Mouse (Mus musculus): Measurements from ENCODE around the gene Shisal2a. TPM values are rescaled to one million over a fixed set of nuclear protein-coding genes. Genes with fewer than 3 reads are reported as not detected.

Shisal2a gene
- total RNA-seq, 1 experiment from 2014 or later, result not detected

Other genes with a start within 250 kb of the Shisal2a start
- 304 to 385 TPM (median 344 TPM) in 3 replicates for gene Scp2, start 238.4 kb downstream of the Shisal2a start, total RNA-seq (2017)
- 0.49 TPM in 1 of 3 replicates, not detected in the others for gene Echdc2, start 217.9 kb downstream of the Shisal2a start, total RNA-seq (2017)
- gene Zyg11a, start 165.3 kb downstream of the Shisal2a start, total RNA-seq (2017), result not detected in 3 replicates
- 21.1 to 28.9 TPM (median 23.0 TPM) in 3 replicates for gene Zyg11b, start 82.3 kb downstream of the Shisal2a start, total RNA-seq (2017)
- gene Coa7, start 55.2 kb downstream of the Shisal2a start, total RNA-seq (2017), result 5.1 to 9.4 TPM (median 8.6 TPM) in 3 replicates
- gene Gpx7, start 23.6 kb upstream of the Shisal2a start, total RNA-seq (2017), result 0.78 TPM in 1 of 3 replicates, not detected in the others
- gene Tut4, start 76.1 kb upstream of the Shisal2a start, total RNA-seq (2017), result 80.5 to 202 TPM (median 98.0 TPM) in 3 replicates
- 61.5 to 81.5 TPM (median 63.9 TPM) in 3 replicates for gene Prpf38a, start 196.0 kb upstream of the Shisal2a start, total RNA-seq (2017)
- gene Orc1, start 196.1 kb upstream of the Shisal2a start, total RNA-seq (2017), result 0.49 TPM in 1 of 3 replicates, not detected in the others
- 43.3 to 74.2 TPM (median 57.5 TPM) in 3 replicates for gene Cc2d1b, start 236.6 kb upstream of the Shisal2a start, total RNA-seq (2017)

Measured in monocyte, adult 5-6 weeks (primary cell).